Mouse (Mus musculus) layer of hippocampus, adult 18-20 months (tissue): ENCODE results near the gene Olfr745. TPM values are rescaled to one million over a fixed set of nuclear protein-coding genes. Genes with fewer than 3 reads are reported as not detected.

Source experiments
- DNase-seq, 2 experiments: peaks; one replicate each; pipeline ENCODE4 v3.0.0; 2022; ENCODE audit warnings: low spot score in 2 of 2
- long read RNA-seq: library from polyadenylated mRNA; stranded (forward); transcript quantifications from one replicate; pipeline ENCODE4 v2.0.0, GENCODE M21; 2021
- total RNA-seq, 2 experiments: library from RNA; stranded (reverse); gene quantifications; 2 replicates each; pipeline ENCODE4 v1.2.3; 2021

Gene Olfr745
- total RNA-seq: not detected
- long read RNA-seq: 0 reads

- DNase-seq: no peak
Observed at GRCm38 (mm10) chr14:50639088-50639487, at the start of gene Olfr745. Olfr745 (plus strand) TSS chr14:50639388.

- no peak for DNase-seq
Observed at GRCm38 (mm10) chr14:50614579-50614978, 24.6 kb upstream of the Olfr745 start, which contains the start of gene Olfr744. Olfr744 (plus strand) TSS chr14:50614879.

- DNase-seq: no peak
Observed at GRCm38 (mm10) chr14:50646783-50647182, 7.6 kb downstream of the Olfr745 start, which contains the start of gene Olfr746. Olfr746 (plus strand) TSS chr14:50647083.

- no peak for DNase-seq
Observed at GRCm38 (mm10) chr14:50693106-50693505, 53.9 kb downstream of the Olfr745 start, which contains the start of gene Olfr747. Olfr747 (minus strand) TSS chr14:50693206.

Other genes with a start within 250 kb of the Olfr745 start
- gene Olfr738, start 231.8 kb upstream of the Olfr745 start, total RNA-seq: not detected
- not detected for gene Olfr739, start 220.8 kb upstream of the Olfr745 start, total RNA-seq
- not detected for gene Olfr740, start 193.8 kb upstream of the Olfr745 start, total RNA-seq
- gene Olfr741, start 166.7 kb upstream of the Olfr745 start, total RNA-seq: not detected
- not detected for gene Olfr742, start 135.8 kb upstream of the Olfr745 start, total RNA-seq
- gene Olfr743, start 117.5 kb upstream of the Olfr745 start, total RNA-seq: not detected
- not detected for gene Olfr744, start 24.5 kb upstream of the Olfr745 start, total RNA-seq
- not detected for gene Olfr746, start 7.7 kb downstream of the Olfr745 start, total RNA-seq
- not detected for gene Olfr747, start 53.8 kb downstream of the Olfr745 start, total RNA-seq
- not detected for gene Olfr748, start 68.0 kb downstream of the Olfr745 start, total RNA-seq
- gene Olfr749, start 105.7 kb downstream of the Olfr745 start, total RNA-seq: not detected
- gene Ttc5, start 146.1 kb downstream of the Olfr745 start, total RNA-seq: 10 to 100 TPM; 58.9 to 62.2 TPM
- gene Ccnb1ip1, start 168.3 kb downstream of the Olfr745 start, total RNA-seq: not detected
- 10 to 100 TPM; 22.1 to 28.9 TPM for gene Parp2, start 168.5 kb downstream of the Olfr745 start, total RNA-seq
- gene Tep1, start 231.2 kb downstream of the Olfr745 start, total RNA-seq: 1 to 10 TPM; 2.9 to 3.6 TPM